Mouse (Mus musculus) skeletal muscle tissue, adult 2 months (tissue): ENCODE data around the gene Cinp.
"Not testable (repeated sequence)": the region's sequence is repeated elsewhere in the genome, so short reads cannot be mapped to it uniquely, and the experiment has no call there.

Experiments used
- DNase-seq: peaks from one replicate; pipeline ENCODE4 v3.0.0-alpha.2; 2012; ENCODE audit warnings: low read depth, low spot score

Cinp gene

GRCm38 (mm10) chr12:110860293-110860692, 28.7 kb downstream of the Cinp start:
- DNase-seq: no peak

GRCm38 (mm10) chr12:110858681-110859080, 30.3 kb downstream of the Cinp start:
- not testable (repeated sequence) for DNase-seq

GRCm38 (mm10) chr12:110857196-110857595, 31.7 kb downstream of the Cinp start:
- DNase-seq: no peak

- no peak for DNase-seq
Measured at GRCm38 (mm10) chr12:110854786-110855737, 33.9 kb downstream of the Cinp start.

- DNase-seq: no peak
Measured at GRCm38 (mm10) chr12:110851923-110852322, 37.0 kb downstream of the Cinp start.

- DNase-seq: no peak
Measured at GRCm38 (mm10) chr12:110851414-110851813, 37.5 kb downstream of the Cinp start.

GRCm38 (mm10) chr12:110850929-110851256, 38.1 kb downstream of the Cinp start:
- no peak for DNase-seq

GRCm38 (mm10) chr12:110850010-110850928, 38.7 kb downstream of the Cinp start, which contains the start of gene Zfp839:
Zfp839 (plus strand) TSS chr12:110850253.
- peak; percentile 76 for DNase-seq

GRCm38 (mm10) chr12:110846191-110846765, 42.7 kb downstream of the Cinp start:
- no peak for DNase-seq

- DNase-seq: peak; percentile 98
Measured at GRCm38 (mm10) chr12:110845131-110845880, 43.6 kb downstream of the Cinp start.

- DNase-seq: peak; percentile 32
Measured at GRCm38 (mm10) chr12:110844227-110845130, 44.5 kb downstream of the Cinp start.

GRCm38 (mm10) chr12:110843194-110844048, 45.5 kb downstream of the Cinp start:
- peak; percentile 71 for DNase-seq

- no peak for DNase-seq
Measured at GRCm38 (mm10) chr12:110841731-110842493, 47.0 kb downstream of the Cinp start.

GRCm38 (mm10) chr12:110840348-110841198, 48.4 kb downstream of the Cinp start, which contains the start of gene Mok:
Mok (minus strand) TSS chr12:110840939.
- peak; percentile 92 for DNase-seq

GRCm38 (mm10) chr12:110837850-110838249, 51.1 kb downstream of the Cinp start:
- no peak for DNase-seq

GRCm38 (mm10) chr12:110837192-110837841, 51.6 kb downstream of the Cinp start:
- no peak for DNase-seq

GRCm38 (mm10) chr12:110836729-110837128, 52.2 kb downstream of the Cinp start:
- no peak for DNase-seq
